Mouse (Mus musculus) layer of hippocampus, postnatal 10 days (tissue): ENCODE results near the gene Olfr1243. TPM values are rescaled to one million over a fixed set of nuclear protein-coding genes. Genes with fewer than 3 reads are reported as not detected.
"Not testable (repeated sequence)": the region's sequence is repeated elsewhere in the genome, so short reads cannot be mapped to it uniquely, and the experiment has no call there.

Source experiments
- DNase-seq, 2 experiments: peaks; one replicate each; pipeline ENCODE4 v3.0.0; 2021; ENCODE audit warnings: low spot score in 2 of 2
- long read RNA-seq: library from polyadenylated mRNA; stranded (forward); transcript quantifications from one replicate; pipeline ENCODE4 v2.0.0, GENCODE M21; 2023
- total RNA-seq, 2 experiments: library from RNA; stranded (reverse); gene quantifications; 2 replicates each; pipeline ENCODE4 v1.2.3; 2021

Gene Olfr1243
- not detected for total RNA-seq
- long read RNA-seq = 0 reads

GRCm38 (mm10) chr2:89531387-89531786 lies at the start of gene Olfr1243:
Gene Olfr1243 (minus strand): TSS chr2:89531487.
- DNase-seq = no peak

- DNase-seq = no peak
Observed at GRCm38 (mm10) chr2:89578347-89578746, 47.1 kb upstream of the Olfr1243 start, which contains the start of gene Olfr1245. Gene Olfr1245 (minus strand): TSS chr2:89578447.

- DNase-seq = not testable (repeated sequence)
Observed at GRCm38 (mm10) chr2:89562706-89563105, 31.4 kb upstream of the Olfr1243 start.

- no peak for DNase-seq
Observed at GRCm38 (mm10) chr2:89544516-89544915, 13.2 kb upstream of the Olfr1243 start.

GRCm38 (mm10) chr2:89539923-89540322 lies 8.6 kb upstream of the Olfr1243 start:
- no peak for DNase-seq

GRCm38 (mm10) chr2:89498235-89498634 lies 33.1 kb downstream of the Olfr1243 start, which contains the start of gene Olfr1242:
Gene Olfr1242 (minus strand): TSS chr2:89498335.
- no peak for DNase-seq

GRCm38 (mm10) chr2:89487026-89487425 lies 44.3 kb downstream of the Olfr1243 start, which contains the start of gene Olfr1241:
Gene Olfr1241 (minus strand): TSS chr2:89487126.
- no peak for DNase-seq

Other genes with a start within 250 kb of the Olfr1243 start
- not detected for gene Olfr1229, start 243.5 kb downstream of the Olfr1243 start, total RNA-seq
- gene Olfr1230, start 234.2 kb downstream of the Olfr1243 start, total RNA-seq = not detected
- gene Olfr1231, start 224.4 kb downstream of the Olfr1243 start, total RNA-seq = not detected
- gene Olfr1232, start 201.8 kb downstream of the Olfr1243 start, total RNA-seq = not detected
- gene Olfr1233, start 189.1 kb downstream of the Olfr1243 start, total RNA-seq = not detected
- not detected for gene Olfr1234, start 166.6 kb downstream of the Olfr1243 start, total RNA-seq
- not detected for gene Olfr1238, start 121.8 kb downstream of the Olfr1243 start, total RNA-seq
- not detected for gene Olfr1239, start 111.1 kb downstream of the Olfr1243 start, total RNA-seq
- gene Olfr1240, start 88.5 kb downstream of the Olfr1243 start, total RNA-seq = not detected
- gene Olfr1241, start 44.4 kb downstream of the Olfr1243 start, total RNA-seq = not detected
- not detected for gene Olfr1242, start 33.2 kb downstream of the Olfr1243 start, total RNA-seq
- not detected for gene Olfr1245, start 47.0 kb upstream of the Olfr1243 start, total RNA-seq
- not detected for gene Olfr1246, start 61.7 kb upstream of the Olfr1243 start, total RNA-seq
- not detected for gene Olfr1247, start 82.6 kb upstream of the Olfr1243 start, total RNA-seq
- not detected for gene Olfr1248, start 86.8 kb upstream of the Olfr1243 start, total RNA-seq
- gene Olfr1249, start 103.5 kb upstream of the Olfr1243 start, total RNA-seq = not detected
- gene Olfr1250, start 130.0 kb upstream of the Olfr1243 start, total RNA-seq = not detected
- not detected for gene Olfr1251, start 140.4 kb upstream of the Olfr1243 start, total RNA-seq
- gene Olfr1252, start 193.5 kb upstream of the Olfr1243 start, total RNA-seq = not detected
- not detected for gene Olfr1253, start 225.6 kb upstream of the Olfr1243 start, total RNA-seq